Mouse (Mus musculus): ENCODE results near the gene Gas2l1.

The Gas2l1 gene

GRCm38 (mm10) chr11:5075760-5076159, 10.6 kb upstream of the Gas2l1 start:
- peaks cover 91% of the 10 kb centered on the region for H3K36me3 ChIP-seq (ENCODE audit: insufficient read depth, low read length)
- peaks cover 37% of the 10 kb centered on the region for H3K4me1 ChIP-seq (replicated peaks; ENCODE audit: low read depth, low read length)
- TF ChIP-seq CTCF (conservative IDR thresholded peaks at IDR 0.05; ENCODE audit: low read length): 0 out of 2 replicates have a peak, but pooled peaks have one; percentile 11
- no peak for TF ChIP-seq NANOG (IDR thresholded peaks at IDR 0.05; ENCODE audit: borderline replicate concordance, low read length)
- no peaks in the 10 kb centered on the region for H3K27me3 ChIP-seq (ENCODE audit: insufficient read depth, low read length)
- H3K4me3 ChIP-seq (replicated peaks; ENCODE audit: low read length): no peak overlapping the region
- H3K9me3 ChIP-seq (ENCODE audit: low read length): no peaks in the 10 kb centered on the region

- TF ChIP-seq NANOG (IDR thresholded peaks at IDR 0.05; ENCODE audit: borderline replicate concordance, low read length) (no peak), CTCF (conservative IDR thresholded peaks at IDR 0.05; ENCODE audit: low read length) (peak; percentile 68)
- Histone ChIP-seq H3K4me1 (replicated peaks; ENCODE audit: low read depth, low read length) (peaks cover 37% of the 10 kb centered on the region), H3K4me3 (replicated peaks; ENCODE audit: low read length) (no peak overlapping the region), H3K27me3 (ENCODE audit: insufficient read depth, low read length) (no peaks in the 10 kb centered on the region), H3K9me3 (ENCODE audit: low read length) (no peaks in the 10 kb centered on the region), H3K36me3 (ENCODE audit: insufficient read depth, low read length) (peaks cover 91% of the 10 kb centered on the region)
Observed at GRCm38 (mm10) chr11:5074882-5075281, 9.8 kb upstream of the Gas2l1 start.

GRCm38 (mm10) chr11:5068126-5068971, 3.2 kb upstream of the Gas2l1 start:
- H3K36me3 ChIP-seq (ENCODE audit: insufficient read depth, low read length): peaks cover 62% of the 10 kb centered on the region
- H3K9me3 ChIP-seq (ENCODE audit: low read length): no peaks in the 10 kb centered on the region
- H3K4me3 ChIP-seq (replicated peaks; ENCODE audit: low read length): no peak overlapping the region
- no peak for TF ChIP-seq NANOG (IDR thresholded peaks at IDR 0.05; ENCODE audit: borderline replicate concordance, low read length)
- H3K4me1 ChIP-seq (replicated peaks; ENCODE audit: low read depth, low read length): peaks cover 47% of the 10 kb centered on the region
- peaks cover 12% of the 10 kb centered on the region for H3K27me3 ChIP-seq (ENCODE audit: insufficient read depth, low read length)

GRCm38 (mm10) chr11:5067063-5067462, 1.9 kb upstream of the Gas2l1 start:
- no peak for TF ChIP-seq CTCF (conservative IDR thresholded peaks at IDR 0.05; ENCODE audit: low read length)
- no peak for TF ChIP-seq NANOG (IDR thresholded peaks at IDR 0.05; ENCODE audit: borderline replicate concordance, low read length)
- no peak for TF ChIP-seq POU5F1 (IDR thresholded peaks at IDR 0.05; ENCODE audit: borderline replicate concordance, low read length)
- Histone ChIP-seq H3K4me3 (replicated peaks; ENCODE audit: low read length) (no peak overlapping the region), H3K4me1 (replicated peaks; ENCODE audit: low read depth, low read length) (peaks cover 47% of the 10 kb centered on the region), H3K27me3 (ENCODE audit: insufficient read depth, low read length) (peaks cover 25% of the 10 kb centered on the region), H3K36me3 (ENCODE audit: insufficient read depth, low read length) (peaks cover 62% of the 10 kb centered on the region), H3K9me3 (ENCODE audit: low read length) (no peaks in the 10 kb centered on the region)

GRCm38 (mm10) chr11:5064282-5065055, 658 bp downstream of the Gas2l1 start:
- Histone ChIP-seq H3K36me3 (ENCODE audit: insufficient read depth, low read length) (peaks cover 47% of the 10 kb centered on the region), H3K27me3 (ENCODE audit: insufficient read depth, low read length) (peaks cover 42% of the 10 kb centered on the region), H3K9me3 (ENCODE audit: low read length) (no peaks in the 10 kb centered on the region), H3K4me1 (replicated peaks; ENCODE audit: low read depth, low read length) (peaks cover 62% of the 10 kb centered on the region), H3K4me3 (replicated peaks; ENCODE audit: low read length) (peak overlapping the region; percentile 91)
- no peak for TF ChIP-seq POU5F1 (IDR thresholded peaks at IDR 0.05; ENCODE audit: borderline replicate concordance, low read length)

- no peaks in the 10 kb centered on the region for H3K9me3 ChIP-seq (ENCODE audit: low read length)
- TF ChIP-seq CTCF (conservative IDR thresholded peaks at IDR 0.05; ENCODE audit: low read length) (no peak), NANOG (IDR thresholded peaks at IDR 0.05; ENCODE audit: borderline replicate concordance, low read length) (no peak), POU5F1 (IDR thresholded peaks at IDR 0.05; ENCODE audit: borderline replicate concordance, low read length) (no peak)
- H3K4me3 ChIP-seq (replicated peaks; ENCODE audit: low read length): peak overlapping the region; percentile 91
- H3K27me3 ChIP-seq (ENCODE audit: insufficient read depth, low read length): peaks cover 50% of the 10 kb centered on the region
- peaks cover 69% of the 10 kb centered on the region for H3K4me1 ChIP-seq (replicated peaks; ENCODE audit: low read depth, low read length)
- H3K36me3 ChIP-seq (ENCODE audit: insufficient read depth, low read length): peaks cover 39% of the 10 kb centered on the region
Observed at GRCm38 (mm10) chr11:5063561-5064281, 1.4 kb downstream of the Gas2l1 start.

- peaks cover 71% of the 10 kb centered on the region for H3K4me1 ChIP-seq (replicated peaks; ENCODE audit: low read depth, low read length)
- no peaks in the 10 kb centered on the region for H3K9me3 ChIP-seq (ENCODE audit: low read length)
- H3K27me3 ChIP-seq (ENCODE audit: insufficient read depth, low read length): peaks cover 57% of the 10 kb centered on the region
- peak overlapping the region; percentile 91 for H3K4me3 ChIP-seq (replicated peaks; ENCODE audit: low read length)
- no peak for TF ChIP-seq CTCF (conservative IDR thresholded peaks at IDR 0.05; ENCODE audit: low read length)
- H3K36me3 ChIP-seq (ENCODE audit: insufficient read depth, low read length): peaks cover 32% of the 10 kb centered on the region
Observed at GRCm38 (mm10) chr11:5062860-5063505, 2.1 kb downstream of the Gas2l1 start.

GRCm38 (mm10) chr11:5062326-5062725, 2.8 kb downstream of the Gas2l1 start:
- Histone ChIP-seq H3K4me3 (replicated peaks; ENCODE audit: low read length) (peak overlapping the region; percentile 91), H3K9me3 (ENCODE audit: low read length) (no peaks in the 10 kb centered on the region), H3K36me3 (ENCODE audit: insufficient read depth, low read length) (peaks cover 27% of the 10 kb centered on the region), H3K4me1 (replicated peaks; ENCODE audit: low read depth, low read length) (peaks cover 75% of the 10 kb centered on the region), H3K27me3 (ENCODE audit: insufficient read depth, low read length) (peaks cover 63% of the 10 kb centered on the region)
- no peak for TF ChIP-seq POU5F1 (IDR thresholded peaks at IDR 0.05; ENCODE audit: borderline replicate concordance, low read length)
- TF ChIP-seq CTCF (conservative IDR thresholded peaks at IDR 0.05; ENCODE audit: low read length): no peak
- no peak for TF ChIP-seq NANOG (IDR thresholded peaks at IDR 0.05; ENCODE audit: borderline replicate concordance, low read length)
